Mouse (Mus musculus) megakaryocyte, embryonic 14.5 days (primary cell): ENCODE measurements around the gene Clec16a. TPM values are rescaled to one million over a fixed set of nuclear protein-coding genes. Genes with fewer than 3 reads are reported as not detected.

Experiments used
- H3K27me3 ChIP-seq: replicated peaks from 2 replicates; pipeline ENCODE3; 2012; ENCODE audit warnings: inconsistent platforms
- H3K36me3 ChIP-seq: replicated peaks from 2 replicates; pipeline ENCODE3; 2012; ENCODE audit warnings: low read length, inconsistent platforms, mixed read lengths
- H3K4me1 ChIP-seq: 2 replicates; pipeline ENCODE4 v1.6.1; 2012; ENCODE audit warnings: inconsistent platforms
- H3K4me3 ChIP-seq: replicated peaks from 2 replicates; pipeline ENCODE3; 2012; ENCODE audit warnings: moderate library complexity, mild to moderate bottlenecking, inconsistent platforms
- H3K9me3 ChIP-seq: 2 replicates; pipeline ENCODE4 v1.6.1; 2012; ENCODE audit warnings: inconsistent platforms
- FLI1 ChIP-seq: IDR thresholded peaks from 2 replicates; pipeline ENCODE4 v1.6.1; 2012; ENCODE audit warnings: low read length, inconsistent platforms, mixed read lengths
- GATA1 ChIP-seq: IDR thresholded peaks from 3 replicates; pipeline ENCODE4 v1.6.1; 2012; ENCODE audit warnings: mixed read lengths, low read length, inconsistent platforms, borderline replicate concordance
- polyA plus RNA-seq: library from polyadenylated mRNA; stranded (reverse); fragments of >175 nt; gene quantifications from 2 replicates; pipeline ENCODE4 v1.2.3, GENCODE M21; 2012; ENCODE audit warnings: low replicate concordance; ENCODE audit not compliant: insufficient read depth

Gene Clec16a
- polyA plus RNA-seq, 1 experiment: 10.4 TPM

DNA sequence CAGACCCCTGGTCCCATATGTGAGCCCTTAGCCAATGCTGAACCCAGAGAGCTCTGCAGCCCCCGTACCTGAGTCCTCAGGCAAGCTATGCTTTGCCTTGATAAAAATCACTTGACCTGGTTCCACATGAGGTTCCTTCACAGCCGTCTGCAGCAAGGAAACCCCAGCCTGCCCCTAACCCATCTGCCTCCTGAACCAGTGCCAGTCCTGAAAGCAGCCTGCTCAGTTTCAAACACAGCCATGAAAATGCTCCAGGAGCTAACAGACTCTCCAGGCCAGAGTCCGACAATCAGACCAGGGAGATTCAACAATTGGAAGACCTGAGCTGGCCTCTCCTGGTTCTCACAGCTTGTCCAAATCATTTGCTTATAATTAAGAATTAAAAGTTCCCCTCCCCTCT lies 110.8 kb downstream of the Clec16a start:
- Histone ChIP-seq H3K9me3 (no peaks in the 10 kb centered on the region), H3K4me3 (no peak overlapping the region), H3K27me3 (peaks cover 11% of the 10 kb centered on the region), H3K36me3 (peaks cover 42% of the 10 kb centered on the region), H3K4me1 (peaks cover 89% of the 10 kb centered on the region)
- TF ChIP-seq FLI1: no peak
- no peak for TF ChIP-seq GATA1

DNA sequence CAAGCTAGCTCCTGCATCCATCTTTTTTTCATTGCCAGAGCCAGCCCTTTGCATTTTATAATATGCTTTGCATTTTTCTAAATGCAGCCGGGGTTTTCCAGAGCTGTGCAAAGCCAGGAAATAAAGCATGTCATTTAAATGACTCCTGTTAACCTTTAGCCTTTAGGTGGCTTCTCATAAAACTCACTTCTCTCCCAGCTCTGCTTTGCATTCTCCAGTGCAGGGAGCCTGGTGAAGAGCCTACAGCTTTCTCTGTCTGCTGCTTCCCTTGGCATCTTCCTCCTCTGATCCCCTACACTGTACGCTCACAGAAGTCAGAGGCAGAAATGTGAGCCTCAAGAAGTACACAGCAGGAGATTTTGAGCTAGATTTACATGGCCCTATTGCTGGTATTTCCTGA lies 111.3 kb downstream of the Clec16a start:
- Histone ChIP-seq H3K9me3 (no peaks in the 10 kb centered on the region), H3K36me3 (peaks cover 42% of the 10 kb centered on the region), H3K4me3 (no peak overlapping the region), H3K27me3 (peaks cover 11% of the 10 kb centered on the region), H3K4me1 (peaks cover 91% of the 10 kb centered on the region)
- TF ChIP-seq GATA1 (no peak), FLI1 (no peak)

GRCm38 (mm10) chr16:10656939-10657338 lies 111.8 kb downstream of the Clec16a start:
- Histone ChIP-seq H3K4me3 (no peak overlapping the region), H3K27me3 (peaks cover 6% of the 10 kb centered on the region), H3K4me1 (peaks cover 91% of the 10 kb centered on the region), H3K9me3 (no peaks in the 10 kb centered on the region), H3K36me3 (peaks cover 42% of the 10 kb centered on the region)
- TF ChIP-seq GATA1: no peak

DNA sequence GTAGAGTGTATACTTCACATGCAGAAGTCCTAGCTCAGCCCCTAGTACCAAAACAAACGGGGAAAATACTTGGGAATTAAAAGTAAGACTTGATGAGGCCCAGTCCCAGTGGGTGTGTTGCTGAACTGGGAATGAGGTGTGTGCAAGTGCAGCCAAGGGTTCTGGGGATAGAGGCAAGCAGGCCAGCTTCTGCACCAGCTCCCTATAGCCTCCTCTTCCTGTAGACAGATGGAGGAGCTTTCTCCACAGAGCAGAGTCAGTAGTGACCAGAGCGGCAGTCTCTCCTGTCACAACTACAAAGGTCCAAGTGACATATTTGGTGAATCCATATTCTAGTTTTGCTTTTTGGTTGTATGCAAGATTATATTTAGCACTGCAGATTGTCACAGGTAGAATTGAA lies 114.1 kb downstream of the Clec16a start:
- no peak overlapping the region for H3K4me3 ChIP-seq
- no peaks in the 10 kb centered on the region for H3K27me3 ChIP-seq
- H3K9me3 ChIP-seq: no peaks in the 10 kb centered on the region
- no peak for TF ChIP-seq GATA1
- TF ChIP-seq FLI1: no peak
- H3K4me1 ChIP-seq: peaks cover 97% of the 10 kb centered on the region
- peaks cover 50% of the 10 kb centered on the region for H3K36me3 ChIP-seq

DNA sequence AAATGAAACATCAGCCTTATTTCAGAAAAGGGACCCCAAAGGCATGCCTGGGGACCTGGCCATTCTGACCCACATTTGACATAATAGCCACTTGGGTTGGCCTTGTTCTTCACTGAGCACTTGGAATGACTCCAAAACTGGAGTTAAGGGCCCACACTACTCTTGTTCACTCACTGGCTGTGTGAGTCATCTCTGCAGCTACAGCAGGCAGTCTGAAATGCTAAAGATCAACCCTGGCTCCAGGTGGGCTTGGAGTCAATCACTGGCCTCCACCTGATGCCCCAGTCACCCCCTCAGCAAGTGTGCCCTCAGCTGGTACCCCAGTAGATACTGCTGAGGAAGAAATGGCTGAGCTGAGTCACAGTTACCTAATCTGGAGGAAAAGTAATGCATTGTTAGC lies 115.4 kb downstream of the Clec16a start:
- H3K9me3 ChIP-seq: no peaks in the 10 kb centered on the region
- TF ChIP-seq FLI1 (no peak), GATA1 (no peak)
- H3K27me3 ChIP-seq: no peaks in the 10 kb centered on the region
- peaks cover 97% of the 10 kb centered on the region for H3K4me1 ChIP-seq
- H3K4me3 ChIP-seq: no peak overlapping the region
- H3K36me3 ChIP-seq: peaks cover 54% of the 10 kb centered on the region

GRCm38 (mm10) chr16:10661385-10661784 lies 116.2 kb downstream of the Clec16a start:
- Histone ChIP-seq H3K36me3 (peaks cover 58% of the 10 kb centered on the region), H3K4me3 (no peak overlapping the region), H3K27me3 (no peaks in the 10 kb centered on the region), H3K9me3 (no peaks in the 10 kb centered on the region), H3K4me1 (peaks cover 97% of the 10 kb centered on the region)
- TF ChIP-seq GATA1 (no peak), FLI1 (no peak)

DNA sequence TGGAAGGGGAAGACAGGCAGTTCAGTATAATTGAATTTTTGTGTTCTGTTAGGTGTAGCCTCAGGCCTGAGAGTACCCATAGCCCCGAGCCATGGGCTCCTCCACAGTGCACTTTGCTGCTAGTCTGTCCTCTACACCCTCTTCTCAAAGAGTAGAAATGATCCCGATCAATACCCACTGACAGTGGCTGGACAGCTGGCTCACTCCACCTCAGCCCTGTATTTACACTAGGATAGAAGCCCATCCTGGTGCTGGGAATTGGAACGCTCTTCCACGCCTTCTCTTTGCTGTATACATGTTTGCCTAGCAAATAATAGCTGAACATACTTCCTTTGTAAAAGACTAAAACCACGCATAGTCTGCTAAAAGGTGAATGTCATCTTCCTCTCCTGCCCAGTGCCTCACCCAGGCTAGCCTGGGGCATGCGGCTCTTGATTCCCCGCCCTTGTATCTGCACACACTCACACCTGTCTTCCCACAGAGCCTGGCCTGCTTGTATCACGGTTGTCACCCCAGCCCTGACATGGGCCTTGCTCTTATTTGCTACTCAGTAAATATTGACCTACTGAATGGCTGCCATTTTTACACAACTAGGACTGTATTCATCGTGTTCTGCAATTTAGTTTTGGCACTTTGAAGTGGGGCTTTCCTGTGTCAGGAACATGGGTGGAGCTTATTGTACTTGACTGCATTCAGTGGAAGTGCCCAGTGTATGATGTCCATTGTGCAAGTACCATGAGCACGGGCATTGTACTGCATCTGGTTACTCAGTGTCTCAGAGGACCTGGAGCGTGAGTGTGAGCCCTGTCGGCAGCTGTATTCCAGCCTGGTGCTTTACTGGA lies 119.0 kb downstream of the Clec16a start:
- Histone ChIP-seq H3K4me3 (peak overlapping the region; percentile 12), H3K27me3 (no peaks in the 10 kb centered on the region), H3K4me1 (peaks cover 98% of the 10 kb centered on the region), H3K36me3 (peaks cover 64% of the 10 kb centered on the region), H3K9me3 (no peaks in the 10 kb centered on the region)
- TF ChIP-seq FLI1: no peak
- TF ChIP-seq GATA1: no peak

GRCm38 (mm10) chr16:10664921-10665894 lies 120.1 kb downstream of the Clec16a start:
- H3K4me1 ChIP-seq: peaks cover 95% of the 10 kb centered on the region
- H3K27me3 ChIP-seq: no peaks in the 10 kb centered on the region
- H3K4me3 ChIP-seq: peak overlapping the region; percentile 78
- H3K9me3 ChIP-seq: no peaks in the 10 kb centered on the region
- TF ChIP-seq FLI1 (no peak), GATA1 (no peak; the same call in 2 of the 3 replicates)
- H3K36me3 ChIP-seq: peaks cover 69% of the 10 kb centered on the region

DNA sequence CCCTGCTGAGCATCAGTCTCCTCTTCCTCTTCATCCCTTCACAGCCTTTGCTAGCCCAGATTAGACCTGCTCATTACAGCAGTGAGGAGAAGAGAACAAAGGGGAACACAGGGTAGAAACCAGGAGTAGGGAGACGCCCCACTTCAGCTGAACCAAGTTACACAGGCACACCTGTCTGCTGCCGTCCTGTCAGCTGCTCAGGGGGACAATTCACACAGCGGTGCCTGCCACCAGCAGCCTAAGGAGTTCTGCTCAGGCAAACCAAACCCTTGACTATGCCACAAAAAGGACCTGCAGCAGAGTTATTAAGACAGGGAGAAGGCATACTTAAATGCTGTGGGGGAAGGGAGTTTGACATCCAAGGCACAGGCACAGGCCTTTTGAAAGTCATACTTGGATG lies 121.6 kb downstream of the Clec16a start:
- H3K27me3 ChIP-seq: no peaks in the 10 kb centered on the region
- H3K4me3 ChIP-seq: no peak overlapping the region
- peaks cover 83% of the 10 kb centered on the region for H3K4me1 ChIP-seq
- H3K9me3 ChIP-seq: no peaks in the 10 kb centered on the region
- H3K36me3 ChIP-seq: peaks cover 70% of the 10 kb centered on the region
- no peak for TF ChIP-seq FLI1
- no peak for TF ChIP-seq GATA1
